Mouse (Mus musculus): ENCODE data around the gene Trim58. TPM values are rescaled to one million over a fixed set of nuclear protein-coding genes. Genes with fewer than 3 reads are reported as not detected.

Trim58 gene
- polyA plus RNA-seq, 1 experiment from 2014 or later, result 0.20 TPM

- 82% methylated on average over 3 of the region's 3 CpGs for WGBS
- no peak overlapping the region for H3K9ac ChIP-seq (ENCODE audit: low read depth, low read length)
- no peak overlapping the region for H3K4me2 ChIP-seq (ENCODE audit: low read length)
- H3K9me3 ChIP-seq (ENCODE audit: control insufficient read depth, low read length), result no peaks in the 10 kb centered on the region
- no peak overlapping the region for H3K4me3 ChIP-seq (ENCODE audit: low read length)
- H3K36me3 ChIP-seq (ENCODE audit: control insufficient read depth, insufficient read depth, low read length), result no peaks in the 10 kb centered on the region
- H3K4me1 ChIP-seq (ENCODE audit: control insufficient read depth, insufficient read depth, low read depth, low read length), result no peaks in the 10 kb centered on the region
- no peak for ATAC-seq
- H3K27ac ChIP-seq (ENCODE audit: low read depth, low read length), result no peak overlapping the region
- no peaks in the 10 kb centered on the region for H3K27me3 ChIP-seq (replicated peaks; ENCODE audit: control insufficient read depth, insufficient read depth, low read length)
Measured at GRCm38 (mm10) chr11:58613359-58613758, 26.9 kb upstream of the Trim58 start.

- no peaks in the 10 kb centered on the region for H3K36me3 ChIP-seq (ENCODE audit: control insufficient read depth, insufficient read depth, low read length)
- no peaks in the 10 kb centered on the region for H3K4me1 ChIP-seq (ENCODE audit: control insufficient read depth, insufficient read depth, low read depth, low read length)
- no peak overlapping the region for H3K27ac ChIP-seq (ENCODE audit: low read depth, low read length)
- no peaks in the 10 kb centered on the region for H3K9me3 ChIP-seq (ENCODE audit: control insufficient read depth, low read length)
- H3K27me3 ChIP-seq (replicated peaks; ENCODE audit: control insufficient read depth, insufficient read depth, low read length), result no peaks in the 10 kb centered on the region
- ATAC-seq, result no peak
- H3K9ac ChIP-seq (ENCODE audit: low read depth, low read length), result no peak overlapping the region
- no peak overlapping the region for H3K4me2 ChIP-seq (ENCODE audit: low read length)
- no peak overlapping the region for H3K4me3 ChIP-seq (ENCODE audit: low read length)
Measured at GRCm38 (mm10) chr11:58614526-58614925, 25.7 kb upstream of the Trim58 start.

GRCm38 (mm10) chr11:58615975-58616374 lies 24.3 kb upstream of the Trim58 start, which contains the start of gene 2210407C18Rik:
Gene 2210407C18Rik, minus strand, starts transcription at chr11:58616075.
- Histone ChIP-seq H3K4me3 (ENCODE audit: low read length) (no peak within 1 kb of the TSS), H3K4me2 (ENCODE audit: low read length) (no peak within 1 kb of the TSS), H3K9me3 (ENCODE audit: control insufficient read depth, low read length) (no peaks in the 10 kb centered on the region), H3K36me3 (ENCODE audit: control insufficient read depth, insufficient read depth, low read length) (no peaks in the 10 kb centered on the region), H3K27me3 (replicated peaks; ENCODE audit: control insufficient read depth, insufficient read depth, low read length) (no peaks in the 10 kb centered on the region), H3K27ac (ENCODE audit: low read depth, low read length) (no peak within 1 kb of the TSS), H3K9ac (ENCODE audit: low read depth, low read length) (no peak within 1 kb of the TSS), H3K4me1 (ENCODE audit: control insufficient read depth, insufficient read depth, low read depth, low read length) (no peaks in the 10 kb centered on the region)
- WGBS, result 96% methylated on average over 4 of the region's 4 CpGs
- ATAC-seq, result no peak

GRCm38 (mm10) chr11:58618369-58618768 lies 21.9 kb upstream of the Trim58 start:
- no peak for ATAC-seq
- WGBS, result 72% methylated on average over 3 of the region's 3 CpGs
- Histone ChIP-seq H3K4me3 (ENCODE audit: low read length) (no peak overlapping the region), H3K27me3 (replicated peaks; ENCODE audit: control insufficient read depth, insufficient read depth, low read length) (no peaks in the 10 kb centered on the region), H3K27ac (ENCODE audit: low read depth, low read length) (no peak overlapping the region), H3K9ac (ENCODE audit: low read depth, low read length) (no peak overlapping the region), H3K4me2 (ENCODE audit: low read length) (no peak overlapping the region), H3K4me1 (ENCODE audit: control insufficient read depth, insufficient read depth, low read depth, low read length) (no peaks in the 10 kb centered on the region), H3K36me3 (ENCODE audit: control insufficient read depth, insufficient read depth, low read length) (no peaks in the 10 kb centered on the region), H3K9me3 (ENCODE audit: control insufficient read depth, low read length) (no peaks in the 10 kb centered on the region)

- H3K27ac ChIP-seq (ENCODE audit: low read depth, low read length), result no peak overlapping the region
- no peak overlapping the region for H3K4me2 ChIP-seq (ENCODE audit: low read length)
- no peaks in the 10 kb centered on the region for H3K9me3 ChIP-seq (ENCODE audit: control insufficient read depth, low read length)
- H3K27me3 ChIP-seq (replicated peaks; ENCODE audit: control insufficient read depth, insufficient read depth, low read length), result no peaks in the 10 kb centered on the region
- H3K9ac ChIP-seq (ENCODE audit: low read depth, low read length), result no peak overlapping the region
- no peaks in the 10 kb centered on the region for H3K36me3 ChIP-seq (ENCODE audit: control insufficient read depth, insufficient read depth, low read length)
- H3K4me1 ChIP-seq (ENCODE audit: control insufficient read depth, insufficient read depth, low read depth, low read length), result no peaks in the 10 kb centered on the region
- 45% methylated on average over 6 of the region's 6 CpGs for WGBS
- H3K4me3 ChIP-seq (ENCODE audit: low read length), result no peak overlapping the region
- ATAC-seq, result no peak
Measured at GRCm38 (mm10) chr11:58618793-58619192, 21.5 kb upstream of the Trim58 start.

- Histone ChIP-seq H3K9ac (ENCODE audit: low read depth, low read length) (no peak overlapping the region), H3K4me3 (ENCODE audit: low read length) (no peak overlapping the region), H3K27ac (ENCODE audit: low read depth, low read length) (no peak overlapping the region), H3K4me2 (ENCODE audit: low read length) (no peak overlapping the region), H3K36me3 (ENCODE audit: control insufficient read depth, insufficient read depth, low read length) (no peaks in the 10 kb centered on the region), H3K4me1 (ENCODE audit: control insufficient read depth, insufficient read depth, low read depth, low read length) (no peaks in the 10 kb centered on the region), H3K9me3 (ENCODE audit: control insufficient read depth, low read length) (no peaks in the 10 kb centered on the region), H3K27me3 (replicated peaks; ENCODE audit: control insufficient read depth, insufficient read depth, low read length) (no peaks in the 10 kb centered on the region)
- WGBS, result 44% methylated on average over 4 of the region's 4 CpGs
- ATAC-seq, result no peak
Measured at GRCm38 (mm10) chr11:58626146-58626545, 14.1 kb upstream of the Trim58 start.

- 75% methylated on average over 5 of the region's 5 CpGs for WGBS
- H3K27ac ChIP-seq (ENCODE audit: low read depth, low read length), result no peak within 1 kb of the TSS
- ATAC-seq, result no peak
Measured at GRCm38 (mm10) chr11:58630401-58630800, 9.9 kb upstream of the Trim58 start, which contains the start of gene Olfr323. Gene Olfr323, minus strand, starts transcription at chr11:58630501.

GRCm38 (mm10) chr11:58634878-58635277 lies 5.4 kb upstream of the Trim58 start:
- ATAC-seq, result no peak
- Histone ChIP-seq H3K9ac (ENCODE audit: low read depth, low read length) (no peak overlapping the region), H3K4me1 (ENCODE audit: control insufficient read depth, insufficient read depth, low read depth, low read length) (no peaks in the 10 kb centered on the region), H3K27me3 (replicated peaks; ENCODE audit: control insufficient read depth, insufficient read depth, low read length) (no peaks in the 10 kb centered on the region), H3K27ac (ENCODE audit: low read depth, low read length) (no peak overlapping the region), H3K36me3 (ENCODE audit: control insufficient read depth, insufficient read depth, low read length) (no peaks in the 10 kb centered on the region), H3K4me3 (ENCODE audit: low read length) (no peak overlapping the region), H3K9me3 (ENCODE audit: control insufficient read depth, low read length) (no peaks in the 10 kb centered on the region), H3K4me2 (ENCODE audit: low read length) (no peak overlapping the region)
- 71% methylated on average over 4 of the region's 4 CpGs for WGBS

More at GRCm38 (mm10) chr11:58630401-58630800, 9.9 kb upstream of the Trim58 start, which contains the start of gene Olfr323:
- no peaks in the 10 kb centered on the region for H3K36me3 ChIP-seq (ENCODE audit: control insufficient read depth, insufficient read depth, low read length)
- H3K9me3 ChIP-seq (ENCODE audit: control insufficient read depth, low read length), result no peaks in the 10 kb centered on the region
- H3K4me3 ChIP-seq (ENCODE audit: low read length), result no peak within 1 kb of the TSS
- H3K4me2 ChIP-seq (ENCODE audit: low read length), result no peak within 1 kb of the TSS
- no peaks in the 10 kb centered on the region for H3K4me1 ChIP-seq (ENCODE audit: control insufficient read depth, insufficient read depth, low read depth, low read length)
- H3K27me3 ChIP-seq (replicated peaks; ENCODE audit: control insufficient read depth, insufficient read depth, low read length), result no peaks in the 10 kb centered on the region
- H3K9ac ChIP-seq (ENCODE audit: low read depth, low read length), result no peak within 1 kb of the TSS

GRCm38 (mm10) chr11:58636376-58636977 lies 3.8 kb upstream of the Trim58 start:
- Histone ChIP-seq H3K27me3 (replicated peaks; ENCODE audit: control insufficient read depth, insufficient read depth, low read length) (peaks cover under 1% of the 10 kb centered on the region; the same call in 1 of the 2 replicates), H3K27ac (ENCODE audit: low read depth, low read length) (no peak overlapping the region), H3K4me3 (ENCODE audit: low read length) (no peak overlapping the region), H3K9me3 (ENCODE audit: control insufficient read depth, low read length) (no peaks in the 10 kb centered on the region), H3K36me3 (ENCODE audit: control insufficient read depth, insufficient read depth, low read length) (no peaks in the 10 kb centered on the region), H3K9ac (ENCODE audit: low read depth, low read length) (no peak overlapping the region), H3K4me1 (ENCODE audit: control insufficient read depth, insufficient read depth, low read depth, low read length) (peaks cover 5% of the 10 kb centered on the region), H3K4me2 (ENCODE audit: low read length) (no peak overlapping the region)
- no peak for ATAC-seq
- WGBS, result 27% methylated on average over 4 of the region's 4 CpGs
